Mouse (Mus musculus) liver (tissue): ENCODE data around the gene Srarp.

Source experiments
- DNase-seq: peaks from one replicate; pipeline ENCODE4 v3.0.0-alpha.2; 2020; ENCODE audit warnings: mixed read lengths

Srarp gene

GRCm38 (mm10) chr4:141456193-141456938, 20.5 kb upstream of the Srarp start:
- no peak for DNase-seq

GRCm38 (mm10) chr4:141455526-141455925, 19.6 kb upstream of the Srarp start:
- no peak for DNase-seq

GRCm38 (mm10) chr4:141454581-141455350, 18.9 kb upstream of the Srarp start:
- DNase-seq, result no peak

- DNase-seq, result no peak
These were observed 16.1 kb upstream of the Srarp start for GRCm38 (mm10) chr4:141451916-141452450.

GRCm38 (mm10) chr4:141451251-141451650, 15.3 kb upstream of the Srarp start:
- no peak for DNase-seq

- DNase-seq, result no peak
These were observed 10.3 kb upstream of the Srarp start for GRCm38 (mm10) chr4:141446211-141446610.

- DNase-seq, result no peak
These were observed 9.4 kb upstream of the Srarp start for GRCm38 (mm10) chr4:141445328-141445720.

- DNase-seq, result peak; percentile 90
These were observed 8.8 kb upstream of the Srarp start, which contains the start of gene Zbtb17 for GRCm38 (mm10) chr4:141444451-141445327. Gene Zbtb17, plus strand, starts transcription at chr4:141444654.

GRCm38 (mm10) chr4:141443641-141444429, 7.9 kb upstream of the Srarp start:
- DNase-seq, result no peak

GRCm38 (mm10) chr4:141440877-141441276, 5.0 kb upstream of the Srarp start:
- no peak for DNase-seq

- no peak for DNase-seq
These were observed 3.3 kb upstream of the Srarp start for GRCm38 (mm10) chr4:141439083-141439803.

- no peak for DNase-seq
These were observed 2.7 kb downstream of the Srarp start for GRCm38 (mm10) chr4:141433191-141433590.

- no peak for DNase-seq
These were observed 3.2 kb downstream of the Srarp start for GRCm38 (mm10) chr4:141432666-141433065.

- peak; percentile 76 for DNase-seq
These were observed 4.9 kb downstream of the Srarp start for GRCm38 (mm10) chr4:141430997-141431396.

- no peak for DNase-seq
These were observed 6.1 kb downstream of the Srarp start for GRCm38 (mm10) chr4:141429847-141430246.

GRCm38 (mm10) chr4:141429381-141429780, 6.5 kb downstream of the Srarp start:
- DNase-seq, result no peak

GRCm38 (mm10) chr4:141427921-141428320, 8.0 kb downstream of the Srarp start:
- no peak for DNase-seq

GRCm38 (mm10) chr4:141426796-141427745, 8.8 kb downstream of the Srarp start:
- no peak for DNase-seq

GRCm38 (mm10) chr4:141425484-141426479, 10.1 kb downstream of the Srarp start:
- peak; percentile 19 for DNase-seq
